Mouse (Mus musculus) cerebellum, adult 2 months (tissue): Measurements from ENCODE around the gene Ltbp3.

Experiments
- CTCF ChIP-seq: fragments of 200-500 bp; IDR thresholded peaks from 2 replicates; pipeline ENCODE4 v1.5.1; 2011; ENCODE audit warnings: low read depth, mild to moderate bottlenecking, control low read depth, low read length, moderate library complexity, borderline replicate concordance; ENCODE audit not compliant: insufficient read depth
- POLR2A ChIP-seq: fragments of 200-500 bp; IDR thresholded peaks from 2 replicates; pipeline ENCODE4 v1.6.1; 2011; ENCODE audit warnings: low read length, control low read depth, borderline replicate concordance; ENCODE audit not compliant: insufficient read depth

- TF ChIP-seq CTCF (no peak), POLR2A (no peak)
Measured at GRCm38 (mm10) chr19:5742241-5742641, 1.5 kb downstream of the Ltbp3 start.
